Mouse (Mus musculus) lung, postnatal 0 days (tissue): ENCODE measurements around the gene Oser1. TPM values are rescaled to one million over a fixed set of nuclear protein-coding genes. Genes with fewer than 3 reads are reported as not detected.

Experiments
- ATAC-seq: fragments of 200-750 bp; cut with Nextera tagmentation; 2 replicates; pipeline ENCODE4 v1.8.0; 2017; ENCODE audit warnings: moderate library complexity
- DNase-seq: peaks from one replicate; pipeline ENCODE4 v3.0.0-alpha.2; 2016; ENCODE audit warnings: low spot score
- H3K27ac ChIP-seq: fragments of 300-500 bp; sonication (generic); 2 replicates; pipeline ENCODE4 v1.5.1; 2014; ENCODE audit warnings: antibody characterized with exemption, mild to moderate bottlenecking, low read length, mixed read lengths
- H3K27me3 ChIP-seq: fragments of 300-500 bp; sonication (generic); replicated peaks from 2 replicates; pipeline ENCODE4 v1.6.1; 2014; ENCODE audit warnings: low read length, mixed read lengths; ENCODE audit not compliant: insufficient read depth
- H3K36me3 ChIP-seq: fragments of 300-500 bp; sonication (generic); 2 replicates; pipeline ENCODE4 v1.6.1; 2014; ENCODE audit warnings: low read length, mixed read lengths; ENCODE audit not compliant: insufficient read depth
- H3K4me1 ChIP-seq: fragments of 300-500 bp; sonication (generic); 2 replicates; pipeline ENCODE4 v1.6.1; 2014; ENCODE audit warnings: antibody characterized with exemption, low read depth, low read length, mixed read lengths; ENCODE audit not compliant: insufficient read depth
- H3K4me2 ChIP-seq: fragments of 300-500 bp; sonication (generic); replicated peaks from 2 replicates; pipeline ENCODE4 v1.6.1; 2014; ENCODE audit warnings: low read depth, mild to moderate bottlenecking, low read length, moderate library complexity, mixed read lengths
- H3K4me3 ChIP-seq: fragments of 300-500 bp; sonication (generic); 2 replicates; pipeline ENCODE4 v1.5.1; 2014; ENCODE audit warnings: low read depth, low read length
- H3K9ac ChIP-seq: fragments of 300-500 bp; sonication (generic); replicated peaks from 2 replicates; pipeline ENCODE4 v1.6.1; 2014; ENCODE audit warnings: low read depth, mild to moderate bottlenecking
- H3K9me3 ChIP-seq: fragments of 300-500 bp; sonication (generic); 2 replicates; pipeline ENCODE4 v1.6.1; 2016; ENCODE audit warnings: low read length, mixed read lengths
- CTCF ChIP-seq: IDR thresholded peaks from 2 replicates; pipeline ENCODE4 v1.5.1; 2016; ENCODE audit warnings: antibody characterized with exemption, mild to moderate bottlenecking
- EP300 ChIP-seq: IDR thresholded peaks from 2 replicates; pipeline ENCODE4 v1.6.1; 2016; ENCODE audit warnings: antibody characterized with exemption, mild to moderate bottlenecking, control low read depth
- WGBS: fragments of 180-500 bp; shearing (Covaris S2); extraction: QIAGEN DNeasy Blood & Tissue Kit; methylation state at CpG from one replicate; pipeline ENCODE4 v1.1.7; 2014; 5-methylcytosine and 5-hydroxymethylcytosine counted together
- polyA plus RNA-seq: library from polyadenylated mRNA; unstranded; fragments of >200 nt; fragmentation: Nextera tagmentation; extraction: Ambion mirVana; gene quantifications from 2 replicates; pipeline ENCODE4 v1.2.1, GENCODE M21; 2015

The Oser1 gene
- polyA plus RNA-seq, 1 experiment from 2014 or later, result 74.6 TPM

DNA sequence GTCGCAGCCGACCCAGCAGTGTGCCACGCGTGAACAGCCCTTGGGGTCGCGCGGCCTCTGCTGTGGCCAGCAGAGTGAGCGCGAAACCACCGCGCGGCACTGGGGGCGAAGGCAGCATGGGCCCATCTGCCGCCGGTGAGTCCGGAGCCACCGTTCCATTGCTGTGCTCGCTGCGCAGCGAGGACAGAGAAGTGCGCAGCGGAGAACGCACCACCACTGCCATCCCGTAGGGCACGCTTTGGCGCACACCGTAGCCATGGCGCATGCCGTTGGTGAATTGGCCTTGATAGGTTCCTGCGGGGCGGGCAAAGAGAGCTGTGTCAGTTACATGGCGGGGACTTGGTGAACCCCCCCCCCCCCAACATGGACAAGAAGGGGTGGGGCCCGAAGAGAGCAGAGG, 48.4 kb downstream of the Oser1 start:
- no peaks in the 10 kb centered on the region for H3K4me1 ChIP-seq
- no peak overlapping the region for H3K4me2 ChIP-seq
- TF ChIP-seq CTCF (no peak), EP300 (no peak)
- no peak overlapping the region for H3K9ac ChIP-seq
- H3K4me3 ChIP-seq, result no peak overlapping the region
- no peak overlapping the region for H3K27ac ChIP-seq
- no peaks in the 10 kb centered on the region for H3K36me3 ChIP-seq
- 0 out of 2 replicates have a peak, but pooled peaks cover 13% of the 10 kb centered on the region for H3K27me3 ChIP-seq
- no peak for ATAC-seq
- no peaks in the 10 kb centered on the region for H3K9me3 ChIP-seq
- DNase-seq, result no peak
- WGBS, result 46% methylated on average over 33 of the region's 33 CpGs

DNA sequence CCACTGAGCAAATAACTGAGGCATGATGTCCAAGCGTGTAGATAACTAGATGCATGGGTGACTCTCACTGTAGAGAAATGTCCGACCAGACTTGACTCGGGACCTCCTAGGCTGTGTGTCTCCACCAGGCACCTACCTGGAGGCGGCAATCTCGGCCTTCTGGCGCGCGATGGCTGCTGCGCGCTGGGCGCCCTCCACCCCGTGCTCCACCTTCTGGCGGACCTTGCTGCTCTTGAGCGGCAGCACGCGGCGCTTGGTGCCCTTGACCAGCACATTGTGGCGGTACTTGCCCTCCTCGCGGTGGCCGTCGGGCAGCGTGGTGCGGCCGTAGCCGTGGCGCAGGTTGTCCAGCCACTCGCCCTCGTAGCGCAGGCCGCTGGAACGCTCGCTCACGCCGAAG, 49.0 kb downstream of the Oser1 start:
- 47% methylated on average over 33 of the region's 35 CpGs for WGBS
- H3K4me3 ChIP-seq, result no peak overlapping the region
- 0 out of 2 replicates have a peak, but pooled peaks cover 13% of the 10 kb centered on the region for H3K27me3 ChIP-seq
- no peaks in the 10 kb centered on the region for H3K9me3 ChIP-seq
- DNase-seq, result no peak
- no peak overlapping the region for H3K27ac ChIP-seq
- TF ChIP-seq CTCF, result no peak
- TF ChIP-seq EP300, result no peak
- no peak overlapping the region for H3K9ac ChIP-seq
- no peaks in the 10 kb centered on the region for H3K36me3 ChIP-seq
- no peaks in the 10 kb centered on the region for H3K4me1 ChIP-seq
- no peak overlapping the region for H3K4me2 ChIP-seq
- no peak for ATAC-seq

DNA sequence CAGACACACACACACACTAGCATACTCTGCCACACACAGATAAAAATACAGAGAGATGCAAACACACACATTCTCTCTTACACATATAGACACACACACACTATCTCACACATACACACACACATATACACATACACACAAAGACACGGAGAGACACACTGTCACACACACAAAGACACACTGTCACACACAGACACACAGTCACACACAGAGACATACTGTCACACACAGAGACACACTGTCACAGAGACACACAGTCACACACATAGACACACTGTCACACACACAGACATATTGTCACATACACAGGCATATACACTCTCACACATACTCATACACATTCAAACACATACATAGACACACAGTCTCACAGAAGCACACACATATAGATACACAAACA, 51.9 kb downstream of the Oser1 start:
- H3K9me3 ChIP-seq, result no peaks in the 10 kb centered on the region
- no peak for ATAC-seq
- H3K36me3 ChIP-seq, result no peaks in the 10 kb centered on the region
- 0 out of 2 replicates have a peak, but pooled peaks cover 13% of the 10 kb centered on the region for H3K27me3 ChIP-seq
- no peaks in the 10 kb centered on the region for H3K4me1 ChIP-seq
- 88% methylated on average over 1 of the region's 1 CpGs for WGBS
- no peak overlapping the region for H3K27ac ChIP-seq
- no peak for DNase-seq
- no peak overlapping the region for H3K4me2 ChIP-seq
- H3K9ac ChIP-seq, result no peak overlapping the region
- no peak overlapping the region for H3K4me3 ChIP-seq
- no peak for TF ChIP-seq EP300
- no peak for TF ChIP-seq CTCF

GRCm38 (mm10) chr2:163370175-163370574, 54.3 kb downstream of the Oser1 start:
- Histone ChIP-seq H3K9ac (no peak overlapping the region), H3K9me3 (no peaks in the 10 kb centered on the region), H3K27me3 (0 out of 2 replicates have a peak, but pooled peaks cover 3% of the 10 kb centered on the region), H3K36me3 (no peaks in the 10 kb centered on the region), H3K4me2 (no peak overlapping the region), H3K4me1 (no peaks in the 10 kb centered on the region), H3K4me3 (no peak overlapping the region), H3K27ac (peak overlapping the region; percentile 49)
- peak; percentile 57 for ATAC-seq
- DNase-seq, result peak; percentile 50
- WGBS, result 27% methylated on average over 4 of the region's 4 CpGs
- TF ChIP-seq CTCF, result no peak
- no peak for TF ChIP-seq EP300

- no peak overlapping the region for H3K4me3 ChIP-seq
- 45% methylated on average over 18 of the region's 18 CpGs for WGBS
- DNase-seq (peak; percentile 78), ATAC-seq (peak; percentile 75)
- H3K9me3 ChIP-seq, result no peaks in the 10 kb centered on the region
- TF ChIP-seq EP300, result no peak
- no peak for TF ChIP-seq CTCF
- no peaks in the 10 kb centered on the region for H3K36me3 ChIP-seq
- H3K4me2 ChIP-seq, result no peak overlapping the region
- H3K4me1 ChIP-seq, result no peaks in the 10 kb centered on the region; the same call in 1 of the 2 replicates
- no peak overlapping the region for H3K9ac ChIP-seq
- peak overlapping the region; percentile 11; the same call in 1 of the 2 replicates for H3K27ac ChIP-seq
- H3K27me3 ChIP-seq, result no peaks in the 10 kb centered on the region
These were observed 59.5 kb downstream of the Oser1 start for GRCm38 (mm10) chr2:163364785-163365541.

- DNase-seq, result peak; percentile 46
- 49% methylated on average over 12 of the region's 12 CpGs for WGBS
- no peak overlapping the region for H3K4me3 ChIP-seq
- peak overlapping the region; percentile 66 for H3K27ac ChIP-seq
- no peaks in the 10 kb centered on the region for H3K9me3 ChIP-seq
- no peak overlapping the region for H3K9ac ChIP-seq
- H3K4me1 ChIP-seq, result no peaks in the 10 kb centered on the region; the same call in 1 of the 2 replicates
- H3K27me3 ChIP-seq, result no peaks in the 10 kb centered on the region
- H3K36me3 ChIP-seq, result no peaks in the 10 kb centered on the region
- peak; percentile 49 for ATAC-seq
- TF ChIP-seq CTCF (no peak), EP300 (no peak)
- H3K4me2 ChIP-seq, result no peak overlapping the region
These were observed 61.3 kb downstream of the Oser1 start for GRCm38 (mm10) chr2:163362940-163363921.
